Mouse (Mus musculus): ENCODE data around the gene Gm49380.
"Not testable (repeated sequence)": the region's sequence is repeated elsewhere in the genome, so short reads cannot be mapped to it uniquely, and the experiment has no call there.

Gm49380 gene

GRCm38 (mm10) chr9:44125026-44125425 lies 11.7 kb upstream of the Gm49380 start:
- DNase-seq: no peak

DNA sequence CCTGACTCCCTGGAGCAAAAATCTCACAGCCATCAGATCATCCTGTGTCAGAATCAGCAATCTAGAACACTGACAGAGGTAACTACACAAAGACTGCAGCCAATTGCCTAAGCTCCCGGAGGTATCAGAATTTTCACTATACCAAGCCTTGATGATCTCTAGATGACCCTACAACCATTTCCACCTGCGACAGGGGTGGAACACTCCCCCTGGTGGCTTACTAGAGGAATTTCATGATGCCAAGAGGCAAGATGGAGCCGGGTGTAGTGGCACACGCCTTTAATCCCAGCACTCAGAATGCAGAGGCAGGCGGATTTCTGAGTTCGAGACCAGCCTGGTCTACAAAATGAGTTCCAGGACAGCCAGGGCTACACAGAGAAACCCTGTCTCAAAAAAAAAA lies 11.0 kb upstream of the Gm49380 start:
- no peak for DNase-seq

DNA sequence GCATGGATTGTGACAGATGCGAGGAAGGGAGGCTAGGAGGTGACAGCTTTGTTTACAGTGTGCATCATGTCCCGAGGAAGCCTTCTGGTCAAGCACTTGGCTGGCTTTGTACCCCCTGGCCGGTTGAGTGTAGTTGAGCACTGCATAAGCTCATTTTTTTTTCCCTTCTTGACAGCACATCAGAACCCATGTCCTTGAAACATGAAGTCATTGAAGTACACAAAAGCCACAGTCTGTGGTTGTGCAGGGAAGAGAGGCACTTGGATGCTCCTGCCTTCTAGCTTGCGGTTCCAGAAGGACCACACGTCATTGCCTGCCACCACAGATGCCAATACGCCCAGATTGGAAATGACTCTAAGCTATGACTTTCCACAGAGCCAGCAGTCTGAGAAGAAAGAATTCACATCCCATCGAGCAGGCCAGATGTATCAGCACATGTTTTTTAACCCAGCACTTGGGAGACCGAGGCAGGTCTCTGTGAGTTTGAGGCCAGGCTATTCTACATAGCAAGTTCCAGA lies 6.7 kb upstream of the Gm49380 start:
- DNase-seq: no peak

- DNase-seq: peak; percentile 61
Observed at GRCm38 (mm10) chr9:44119011-44119410, 5.7 kb upstream of the Gm49380 start.

- no peak for DNase-seq
Observed at GRCm38 (mm10) chr9:44116182-44116581, 2.9 kb upstream of the Gm49380 start.

GRCm38 (mm10) chr9:44115599-44115998 lies 2.3 kb upstream of the Gm49380 start:
- DNase-seq: no peak

GRCm38 (mm10) chr9:44114453-44114852 lies 1.2 kb upstream of the Gm49380 start:
- no peak for DNase-seq

GRCm38 (mm10) chr9:44111909-44112308 lies 1.4 kb downstream of the Gm49380 start:
- DNase-seq: not testable (repeated sequence)

- DNase-seq: peak; percentile 83
Observed at GRCm38 (mm10) chr9:44109360-44110095, 3.8 kb downstream of the Gm49380 start.

GRCm38 (mm10) chr9:44108269-44109055 lies 4.8 kb downstream of the Gm49380 start:
- DNase-seq: no peak

GRCm38 (mm10) chr9:44107557-44108179 lies 5.6 kb downstream of the Gm49380 start:
- DNase-seq: no peak

GRCm38 (mm10) chr9:44107110-44107509 lies 6.2 kb downstream of the Gm49380 start, which contains the start of gene C1qtnf5:
TSS of gene C1qtnf5 (plus strand) at chr9:44107245.
- peak; percentile 88 for DNase-seq

DNA sequence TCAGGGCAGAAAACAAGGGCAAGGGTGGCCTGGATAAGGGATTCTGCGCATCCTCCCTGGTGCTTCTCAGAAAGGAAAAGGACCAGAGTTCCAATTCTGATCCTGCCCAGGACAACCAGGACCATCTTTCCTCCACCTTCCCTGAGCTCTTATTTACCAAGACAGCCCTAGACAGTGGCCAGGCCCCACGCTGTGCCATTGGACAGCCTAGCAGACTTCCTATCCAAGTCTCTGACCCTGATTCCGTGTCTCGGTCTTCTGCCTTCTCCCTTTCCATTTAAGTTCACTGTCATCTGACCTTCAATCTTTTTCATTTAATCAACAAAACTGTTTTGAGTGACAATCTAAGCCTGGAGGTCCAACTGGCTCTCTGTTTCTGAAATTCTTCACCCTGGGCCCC lies 6.7 kb downstream of the Gm49380 start:
- no peak for DNase-seq

DNA sequence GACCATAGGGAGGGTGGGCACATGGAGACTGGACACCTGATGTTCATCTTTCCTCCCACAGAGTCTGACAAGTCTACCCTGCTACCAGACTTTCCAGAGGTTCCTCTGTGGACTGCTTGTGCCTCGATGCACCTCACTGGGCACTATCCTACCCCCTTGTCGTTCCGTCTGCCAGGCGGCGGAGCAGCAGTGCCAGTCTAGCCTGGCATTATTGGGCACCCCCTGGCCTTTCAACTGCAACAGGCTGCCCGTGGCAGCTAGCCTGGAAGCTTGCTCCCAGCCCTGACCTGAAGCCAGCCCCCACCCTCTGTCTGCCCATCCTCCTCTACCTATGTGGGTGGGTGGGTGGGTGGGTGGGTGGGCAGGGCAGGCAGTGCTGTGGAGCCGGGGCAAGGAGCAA lies 7.1 kb downstream of the Gm49380 start:
- no peak for DNase-seq

DNA sequence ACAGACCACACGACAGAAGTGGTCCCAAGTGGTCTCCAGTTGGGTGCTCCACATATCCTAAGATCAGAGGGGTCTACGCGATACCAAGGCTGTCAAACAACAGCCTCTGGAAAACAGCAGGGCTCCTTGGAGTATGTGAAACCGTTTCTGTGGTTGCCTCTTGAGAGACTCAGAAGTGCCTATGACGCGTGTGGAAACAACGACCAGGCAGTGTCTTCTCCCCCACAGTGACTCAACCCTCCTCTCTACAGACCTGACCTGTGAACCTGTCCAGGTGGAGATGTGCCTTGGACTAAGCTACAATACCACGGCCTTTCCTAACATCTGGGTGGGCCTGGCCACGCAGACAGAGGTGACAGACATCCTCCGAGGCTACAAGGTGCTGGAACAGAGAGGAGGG lies 7.5 kb downstream of the Gm49380 start:
- DNase-seq: no peak

GRCm38 (mm10) chr9:44104881-44105280 lies 8.4 kb downstream of the Gm49380 start:
- DNase-seq: no peak

GRCm38 (mm10) chr9:44101490-44101889 lies 11.8 kb downstream of the Gm49380 start, which contains the start of gene Mfrp:
TSS of gene Mfrp (plus strand) at chr9:44101729.
- DNase-seq: no peak

GRCm38 (mm10) chr9:44096536-44096935 lies 16.8 kb downstream of the Gm49380 start:
- DNase-seq: no peak

- no peak for DNase-seq
Observed at GRCm38 (mm10) chr9:44095781-44096180, 17.5 kb downstream of the Gm49380 start.

DNA sequence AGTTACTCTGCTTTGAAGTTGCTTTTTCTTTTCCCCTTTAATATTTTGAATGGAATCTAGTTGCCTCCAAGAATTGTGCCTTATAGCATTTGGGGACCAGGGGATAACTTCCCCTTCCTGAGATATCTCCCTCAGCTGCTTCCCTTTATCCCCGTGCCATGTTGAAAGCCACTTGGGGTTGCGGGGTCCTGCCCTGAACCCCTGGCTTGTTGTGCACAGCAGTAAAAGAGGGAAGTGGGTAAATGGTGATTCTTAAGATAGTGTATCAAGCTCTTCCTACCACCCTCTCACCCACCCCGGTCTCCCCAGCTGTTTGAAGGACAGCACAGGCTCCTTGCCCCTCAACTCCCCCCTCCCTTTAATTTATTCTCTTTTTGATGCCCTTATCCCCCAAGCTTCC lies 18.6 kb downstream of the Gm49380 start:
- no peak for DNase-seq

DNA sequence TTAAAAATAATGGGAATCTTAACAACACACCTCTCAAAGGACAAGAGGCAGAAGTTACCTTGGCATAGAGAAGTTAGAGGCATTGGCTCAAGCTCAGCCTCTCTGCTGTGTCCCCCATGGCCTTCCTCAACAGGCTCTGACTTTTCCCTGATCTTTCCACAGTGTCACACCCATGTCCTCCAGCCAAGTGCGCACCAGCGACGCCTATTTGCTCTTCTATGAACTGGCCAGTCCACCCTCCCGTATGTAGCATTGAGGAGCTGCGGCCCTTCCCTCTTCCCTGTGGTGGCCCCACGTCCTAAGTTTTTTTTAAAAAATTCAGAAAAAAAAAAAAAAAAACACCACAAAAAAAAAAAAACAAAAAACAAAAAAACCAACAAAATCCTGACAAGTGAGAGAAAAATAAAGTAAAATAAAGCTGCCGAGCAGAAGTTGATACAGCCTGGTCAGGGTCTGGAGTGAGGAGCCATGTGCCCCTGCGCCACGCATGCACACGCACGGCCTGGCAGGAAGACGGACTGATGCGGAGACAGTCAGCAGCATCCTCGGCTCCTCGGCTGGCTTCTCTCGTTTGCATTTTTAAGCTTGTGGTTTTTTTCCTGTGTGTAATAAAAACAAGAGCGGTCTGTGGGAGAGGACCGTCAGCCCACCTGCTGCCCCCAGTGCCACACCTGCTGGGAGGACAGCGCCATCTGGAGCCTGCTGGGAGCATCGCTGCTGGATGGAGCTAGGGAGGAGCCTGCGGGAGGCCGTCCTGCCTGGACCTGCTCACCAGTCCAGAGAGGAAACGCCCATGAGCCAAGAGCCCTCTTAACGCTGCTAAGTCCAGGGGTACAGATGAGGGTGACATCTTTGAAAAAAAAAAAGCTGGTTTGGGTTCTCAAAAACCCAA lies 19.4 kb downstream of the Gm49380 start:
- peak; percentile 81 for DNase-seq

- no peak for DNase-seq
Observed at GRCm38 (mm10) chr9:44088877-44089608, 24.3 kb downstream of the Gm49380 start.
